Mouse (Mus musculus) spleen, postnatal 10 days (tissue): ENCODE measurements around the gene Chid1.

ENCODE experiments used
- DNase-seq, 2 experiments: peaks; one replicate each; pipeline ENCODE4 v3.0.0; 2021 to 2022; ENCODE audit warnings: low spot score in 2 of 2

Gene Chid1

DNA sequence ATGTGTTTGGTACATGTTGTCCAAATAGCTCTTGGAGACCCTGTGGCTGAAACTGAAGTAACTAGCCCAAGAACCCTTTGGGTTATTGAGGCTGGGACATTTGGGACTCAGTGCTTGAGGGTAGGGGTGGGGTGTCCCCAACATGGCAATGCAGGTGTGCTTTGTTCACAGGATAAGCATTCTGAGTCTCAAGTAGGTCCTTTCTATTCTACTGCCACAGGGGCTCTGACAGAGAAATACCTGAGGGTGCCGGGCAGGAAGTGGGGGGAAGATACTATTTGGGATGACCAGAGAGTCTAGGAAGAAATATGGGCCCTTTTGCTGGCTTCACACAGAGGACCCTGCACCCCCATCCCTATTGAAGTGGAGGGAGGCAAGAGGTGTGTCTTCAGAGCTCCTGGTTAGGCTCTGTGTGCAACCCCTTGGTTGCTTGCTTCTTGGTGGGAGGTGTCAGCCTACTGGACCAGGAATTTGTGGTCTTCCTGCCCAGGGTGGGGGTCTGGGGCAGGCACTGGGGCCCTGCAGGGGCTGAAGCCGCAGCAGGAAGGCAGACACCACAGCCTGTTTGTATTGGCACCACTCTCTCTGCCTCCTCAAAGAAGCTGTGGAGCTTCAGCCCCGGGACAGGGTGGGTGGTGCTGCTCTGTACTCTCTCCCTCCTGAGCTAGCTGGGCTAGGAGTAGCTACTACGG lies 61.9 kb downstream of the Chid1 start:
- no peak for DNase-seq

DNA sequence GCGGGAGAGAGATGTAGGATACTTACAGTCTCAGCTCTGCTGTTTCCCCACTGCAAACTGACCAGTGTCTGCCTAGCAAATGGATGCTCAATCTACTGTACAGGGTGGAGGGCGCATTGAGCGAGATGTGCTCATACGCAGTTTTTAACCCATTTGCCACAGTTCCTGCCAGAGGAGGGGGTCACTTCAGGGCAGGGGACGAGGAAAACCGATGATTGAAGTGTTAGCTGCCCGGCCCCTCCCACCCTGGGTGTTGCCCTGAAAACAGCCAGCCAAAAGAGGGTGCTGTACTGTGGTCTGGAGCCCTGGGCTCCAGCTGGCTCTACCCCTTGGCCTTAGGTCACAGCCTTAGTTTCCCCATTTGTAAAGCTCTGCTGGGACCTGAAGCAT lies 62.7 kb downstream of the Chid1 start:
- DNase-seq, result peak in 1 of 2 experiments; percentile 41

- DNase-seq, result peak; percentile 47 to 67
Observed at GRCm38 (mm10) chr7:141476226-141476980, 63.3 kb downstream of the Chid1 start.

GRCm38 (mm10) chr7:141475805-141476158 lies 63.9 kb downstream of the Chid1 start:
- DNase-seq, result no peak

DNA sequence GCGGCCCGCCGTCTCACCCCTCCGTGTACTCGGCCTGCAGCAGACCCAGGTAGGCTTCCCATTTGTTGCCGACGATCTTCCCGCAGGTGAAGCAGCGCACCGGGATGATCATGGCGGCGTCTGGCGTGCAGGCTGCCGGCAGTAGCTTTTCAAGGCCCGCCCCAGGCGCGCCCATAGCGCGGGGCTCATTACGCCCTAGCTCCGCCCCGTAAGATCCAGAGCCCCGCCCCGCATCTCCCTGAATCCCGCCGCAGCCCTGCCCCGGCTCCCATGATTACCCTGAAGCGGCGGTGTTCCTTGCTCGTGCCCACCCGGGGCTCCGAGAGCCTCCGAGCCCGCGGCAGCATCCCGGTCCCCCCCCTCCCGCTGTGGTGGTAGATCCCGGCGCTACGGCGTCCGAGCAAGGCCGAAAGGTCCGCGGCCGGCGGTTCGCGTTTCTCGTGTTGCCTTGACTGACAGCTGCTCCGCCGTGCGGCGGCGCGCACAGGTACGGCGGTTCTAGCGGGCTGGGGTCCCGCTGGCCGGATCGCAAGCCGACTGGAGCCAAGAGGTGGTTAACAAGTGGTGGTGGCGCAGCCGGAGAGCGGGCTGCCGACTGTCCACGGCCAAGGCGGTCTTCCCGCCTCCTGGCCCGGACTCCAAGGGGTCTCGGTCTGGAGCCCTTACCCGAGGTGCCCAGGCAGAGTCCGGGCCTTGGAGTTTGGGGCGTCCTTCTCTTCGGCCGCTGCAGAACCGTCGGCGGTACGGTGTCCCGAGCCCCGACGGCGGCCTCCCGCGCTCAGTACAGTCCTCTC lies 64.4 kb downstream of the Chid1 start, which contains the start of the genes Polr2l and Tspan4:
Gene Polr2l, minus strand, starts transcription at position 122 of the 794 bp plus-strand sequence.
Gene Tspan4, plus strand, starts transcription at position 230 of the 794 bp plus-strand sequence.
- peak; percentile 90 to 93 for DNase-seq

- no peak for DNase-seq
Observed at GRCm38 (mm10) chr7:141474160-141474559, 65.5 kb downstream of the Chid1 start.

DNA sequence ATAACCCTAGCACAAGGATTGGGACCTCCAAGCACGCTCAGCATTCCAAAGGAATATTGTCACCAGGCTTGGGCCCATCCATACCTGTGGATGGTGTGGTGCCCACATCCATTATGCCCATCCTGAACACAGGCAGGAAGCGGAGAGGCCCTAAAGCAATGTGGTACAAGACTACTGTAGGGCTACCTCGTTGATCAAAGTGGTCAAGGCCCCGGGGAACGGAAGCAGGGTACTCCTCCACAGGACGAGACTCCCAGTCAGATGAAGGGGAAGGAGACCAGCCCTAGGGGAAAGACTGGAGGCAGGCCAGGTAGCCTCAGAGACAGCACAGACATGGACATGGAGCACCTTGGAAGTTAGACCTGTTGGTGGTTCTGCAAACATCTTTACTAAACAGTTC lies 66.9 kb downstream of the Chid1 start:
- DNase-seq, result no peak

DNA sequence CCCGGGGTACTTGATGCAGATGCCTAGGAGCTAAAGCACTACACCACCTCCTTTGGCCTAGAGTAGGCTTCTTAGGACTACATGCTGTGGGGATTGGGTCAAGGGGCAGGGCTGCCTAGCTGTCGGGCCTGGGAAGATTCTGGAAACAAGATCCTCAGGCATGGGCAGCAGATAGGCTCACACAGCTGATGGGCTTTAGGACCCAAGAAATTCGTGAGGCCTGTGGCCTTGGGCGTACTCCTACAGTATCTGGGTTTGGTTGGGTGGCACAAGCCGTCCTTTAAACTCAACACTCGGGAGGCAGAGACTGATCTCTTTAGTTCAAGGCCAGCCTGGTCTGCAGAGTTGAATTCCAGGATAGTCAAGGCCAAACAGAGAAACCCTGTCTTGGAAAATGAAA lies 67.4 kb downstream of the Chid1 start:
- DNase-seq, result no peak

GRCm38 (mm10) chr7:141471236-141471635 lies 68.4 kb downstream of the Chid1 start:
- no peak for DNase-seq

GRCm38 (mm10) chr7:141470637-141470944 lies 69.1 kb downstream of the Chid1 start:
- no peak for DNase-seq

- DNase-seq, result no peak
Observed at GRCm38 (mm10) chr7:141469901-141470636, 69.6 kb downstream of the Chid1 start.

- no peak for DNase-seq
Observed at GRCm38 (mm10) chr7:141469352-141469751, 70.3 kb downstream of the Chid1 start.

DNA sequence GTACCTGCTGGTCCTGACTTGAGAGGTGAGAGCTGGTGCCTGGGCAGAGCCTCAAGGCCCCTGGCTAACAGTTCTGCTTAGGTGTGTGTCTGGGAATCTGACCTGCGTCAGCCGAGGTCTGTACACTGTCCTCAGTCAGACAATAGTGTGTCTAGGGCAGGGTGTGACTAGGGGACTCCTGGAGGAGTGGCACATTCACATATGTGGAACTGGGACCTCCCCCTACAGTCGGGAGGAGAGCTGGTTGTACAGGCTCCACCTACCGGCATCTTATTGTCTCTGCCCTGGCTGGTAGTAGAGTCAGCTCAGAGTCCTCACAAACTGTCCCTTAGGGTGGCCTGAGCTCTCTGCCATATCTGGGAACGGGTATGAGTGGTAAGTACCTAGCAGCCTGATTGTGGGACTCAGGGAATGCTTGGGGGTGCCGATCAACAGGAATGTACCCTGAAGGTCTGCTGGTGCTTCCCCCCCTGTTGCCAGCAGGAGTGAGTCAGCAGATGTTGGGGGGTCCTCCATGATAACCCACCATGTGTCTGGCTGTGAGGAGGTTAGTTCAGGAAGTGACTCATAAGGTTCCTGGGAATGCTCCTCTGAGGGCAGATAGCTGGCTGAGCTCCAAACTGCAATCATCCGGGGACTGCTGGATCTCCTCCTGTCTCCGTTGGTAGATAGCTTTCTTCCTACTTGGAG lies 71.0 kb downstream of the Chid1 start:
- DNase-seq, result peak in 1 of 2 experiments; percentile 71

DNA sequence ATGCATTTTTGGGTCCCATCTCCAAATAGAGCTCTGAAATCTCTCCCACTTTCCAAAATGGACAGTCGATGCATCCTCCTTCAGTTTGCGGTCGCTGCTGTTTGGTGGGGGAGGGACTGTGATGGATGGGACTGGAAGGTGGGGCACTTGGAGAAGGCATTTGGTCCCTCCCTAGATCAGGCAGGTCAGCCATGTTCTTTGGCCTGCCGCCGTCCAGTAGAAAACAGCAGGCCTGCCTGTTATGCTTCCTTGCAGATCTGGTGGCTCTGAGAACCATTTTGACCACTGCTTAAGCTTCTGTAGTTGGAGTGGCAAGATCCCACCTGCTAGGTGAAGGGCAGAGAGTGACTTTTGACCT lies 71.5 kb downstream of the Chid1 start:
- DNase-seq, result no peak

- DNase-seq, result peak; percentile 88 to 93
Observed at GRCm38 (mm10) chr7:141467230-141468030, 72.2 kb downstream of the Chid1 start, which contains the start of gene Cd151. Gene Cd151 (plus strand): TSS chr7:141467392.

GRCm38 (mm10) chr7:141466607-141467148 lies 73.0 kb downstream of the Chid1 start:
- DNase-seq, result no peak

DNA sequence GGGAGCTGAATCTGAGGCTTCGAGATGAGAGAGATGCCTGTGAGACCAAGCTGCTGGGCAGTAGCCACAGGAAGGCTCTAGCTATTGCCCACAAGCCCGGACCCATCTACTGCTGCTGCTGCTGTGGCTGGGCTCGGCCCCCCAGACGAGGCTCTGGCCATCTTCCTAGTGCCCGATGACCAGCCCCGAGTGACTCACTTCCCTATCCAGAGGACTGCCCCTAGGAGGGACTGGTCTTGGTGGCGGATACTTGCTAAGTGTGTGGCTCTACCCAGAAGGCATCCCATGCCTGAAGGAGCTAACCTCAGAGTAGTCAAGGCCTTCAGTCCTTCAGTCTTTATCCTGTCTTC lies 73.6 kb downstream of the Chid1 start:
- no peak for DNase-seq

- no peak for DNase-seq
Observed at GRCm38 (mm10) chr7:141465388-141466044, 74.1 kb downstream of the Chid1 start.

GRCm38 (mm10) chr7:141464603-141465201 lies 75.0 kb downstream of the Chid1 start:
- no peak for DNase-seq
